Mouse (Mus musculus) neutrophil, adult 83 days (primary cell): ENCODE measurements around the gene Ugt1a7c. TPM values are rescaled to one million over a fixed set of nuclear protein-coding genes. Genes with fewer than 3 reads are reported as not detected.

Experiments
- total RNA-seq, 2 experiments: library from RNA; stranded (reverse); gene quantifications; one replicate each; pipeline ENCODE4 v1.2.4; 2023

Ugt1a7c gene
- 10 to 100 TPM; 86.4 to 92.8 TPM for total RNA-seq

GRCm38 (mm10) chr1:88094941-88095492, at the start of gene Ugt1a7c:
Gene Ugt1a7c, plus strand, starts transcription at chr1:88095062.

DNA sequence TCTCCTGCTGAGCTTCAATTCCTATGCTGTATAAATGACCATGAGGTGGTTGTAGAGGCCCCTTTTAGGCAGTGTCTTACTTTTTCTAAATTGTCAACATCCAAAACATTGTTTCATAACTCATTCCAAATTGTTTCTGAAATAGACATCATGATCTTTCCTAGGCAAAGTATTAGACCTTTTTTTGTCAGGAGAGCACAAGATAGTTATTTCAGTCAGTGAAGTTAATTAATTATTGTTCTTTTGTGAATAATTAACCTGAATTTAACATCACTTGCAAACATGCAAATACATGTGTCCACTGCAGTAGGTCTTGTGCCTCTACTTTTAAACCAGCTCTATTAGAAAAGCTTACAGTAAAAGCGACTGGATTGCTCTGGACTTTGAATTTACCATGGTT, 39.8 kb upstream of the Ugt1a7c start, which contains the start of gene Ugt1a10:
Gene Ugt1a10 (plus strand): TSS at position 301 of the 400 bp plus-strand sequence.

GRCm38 (mm10) chr1:88070495-88070894, 24.4 kb upstream of the Ugt1a7c start, which contains the start of gene Ugt1a9:
Gene Ugt1a9, plus strand, starts transcription at chr1:88070800.

GRCm38 (mm10) chr1:88087513-88087912, 7.3 kb upstream of the Ugt1a7c start, which contains the start of gene Ugt1a8:
Gene Ugt1a8, plus strand, starts transcription at chr1:88087813.

DNA sequence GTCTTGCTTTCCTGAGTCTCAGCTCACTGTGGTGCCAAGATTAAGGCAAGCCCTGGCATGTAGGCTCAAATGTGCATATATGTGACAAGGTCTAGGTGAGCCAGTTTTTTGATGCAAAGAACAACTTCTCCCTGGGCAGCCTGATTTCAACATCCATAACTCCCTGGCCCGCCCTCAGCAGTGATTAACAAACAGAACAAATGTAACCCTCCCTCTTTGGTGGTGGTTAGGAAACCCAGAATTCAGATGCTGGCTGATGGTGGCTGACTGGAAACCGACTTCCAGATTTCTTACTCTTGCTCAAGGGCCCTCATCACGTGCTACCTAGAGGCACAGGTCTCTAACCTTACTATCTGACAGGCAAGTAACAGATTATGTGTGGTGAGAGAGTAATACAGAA, 8.2 kb downstream of the Ugt1a7c start, which contains the start of gene Ugt1a6b:
Gene Ugt1a6b (plus strand): TSS at position 234 of the 400 bp plus-strand sequence.

DNA sequence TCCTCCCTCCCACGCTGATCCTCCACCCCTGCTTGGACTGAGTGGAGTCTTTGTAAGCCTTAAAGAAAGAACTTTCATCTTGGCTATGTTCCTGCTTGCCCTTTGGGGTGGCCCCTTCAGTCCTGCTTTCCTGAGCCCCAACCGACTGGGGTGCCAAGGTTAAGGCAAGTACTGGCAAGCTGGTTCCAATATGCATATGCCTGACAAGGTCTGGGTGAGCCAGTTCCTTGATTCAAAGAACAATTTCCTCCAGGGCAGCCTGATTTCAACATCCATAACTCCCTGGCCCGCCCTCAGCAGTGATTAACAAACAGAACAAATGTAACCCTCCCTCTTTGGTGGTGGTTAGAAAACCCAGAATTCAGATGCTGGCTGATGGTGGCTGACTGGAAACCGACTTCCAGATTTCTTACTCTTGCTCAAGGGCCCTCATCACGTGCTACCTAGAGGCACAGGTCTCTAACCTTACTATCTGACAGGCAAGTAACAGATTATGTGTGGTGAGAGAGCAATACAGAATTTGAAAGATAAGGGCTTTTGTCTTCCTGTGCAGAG, 39.7 kb downstream of the Ugt1a7c start, which contains the start of gene Ugt1a6a:
Gene Ugt1a6a (plus strand): TSS at position 353 of the 555 bp plus-strand sequence.

GRCm38 (mm10) chr1:88165711-88166110, 70.8 kb downstream of the Ugt1a7c start, which contains the start of gene Ugt1a5:
Gene Ugt1a5, plus strand, starts transcription at chr1:88166012.

GRCm38 (mm10) chr1:88200456-88200855, 105.6 kb downstream of the Ugt1a7c start, which contains the start of gene Ugt1a2:
Gene Ugt1a2, plus strand, starts transcription at chr1:88200601.

DNA sequence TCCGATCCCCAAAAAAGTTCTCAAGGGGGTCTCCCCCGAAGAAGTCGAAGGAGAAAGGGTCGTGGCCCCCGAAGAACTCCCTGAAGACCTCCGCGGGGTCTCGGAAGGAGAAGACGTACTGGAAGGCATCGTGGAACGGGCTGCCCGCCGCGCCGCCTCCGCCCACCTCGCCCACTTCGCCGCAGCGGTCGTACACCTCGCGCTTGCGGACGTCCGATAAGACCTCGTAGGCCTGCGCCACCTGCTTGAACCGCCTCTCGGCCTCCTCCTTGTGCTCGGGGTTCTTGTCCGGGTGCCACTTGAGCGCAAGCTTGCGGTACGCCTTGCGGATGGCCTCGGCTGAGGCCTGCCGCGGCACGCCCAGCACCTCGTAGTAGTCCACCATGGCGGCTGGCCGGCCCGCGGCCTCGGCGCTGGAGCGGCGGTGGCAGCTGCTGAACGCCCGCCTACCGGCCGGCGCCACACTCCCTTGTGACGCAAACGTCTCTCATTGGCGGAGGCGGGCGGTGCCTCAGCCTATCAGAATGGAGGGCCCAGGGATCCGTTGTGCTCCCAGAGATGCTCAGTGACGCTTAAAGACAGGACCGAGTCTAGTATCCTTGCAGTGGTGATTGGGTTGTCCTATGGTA, 110.5 kb downstream of the Ugt1a7c start, which contains the start of gene Dnajb3:
Gene Dnajb3 (minus strand): TSS at position 489 of the 629 bp plus-strand sequence.

GRCm38 (mm10) chr1:88211812-88212211, 117.0 kb downstream of the Ugt1a7c start, which contains the start of gene Ugt1a1:
Gene Ugt1a1, plus strand, starts transcription at chr1:88211959.

DNA sequence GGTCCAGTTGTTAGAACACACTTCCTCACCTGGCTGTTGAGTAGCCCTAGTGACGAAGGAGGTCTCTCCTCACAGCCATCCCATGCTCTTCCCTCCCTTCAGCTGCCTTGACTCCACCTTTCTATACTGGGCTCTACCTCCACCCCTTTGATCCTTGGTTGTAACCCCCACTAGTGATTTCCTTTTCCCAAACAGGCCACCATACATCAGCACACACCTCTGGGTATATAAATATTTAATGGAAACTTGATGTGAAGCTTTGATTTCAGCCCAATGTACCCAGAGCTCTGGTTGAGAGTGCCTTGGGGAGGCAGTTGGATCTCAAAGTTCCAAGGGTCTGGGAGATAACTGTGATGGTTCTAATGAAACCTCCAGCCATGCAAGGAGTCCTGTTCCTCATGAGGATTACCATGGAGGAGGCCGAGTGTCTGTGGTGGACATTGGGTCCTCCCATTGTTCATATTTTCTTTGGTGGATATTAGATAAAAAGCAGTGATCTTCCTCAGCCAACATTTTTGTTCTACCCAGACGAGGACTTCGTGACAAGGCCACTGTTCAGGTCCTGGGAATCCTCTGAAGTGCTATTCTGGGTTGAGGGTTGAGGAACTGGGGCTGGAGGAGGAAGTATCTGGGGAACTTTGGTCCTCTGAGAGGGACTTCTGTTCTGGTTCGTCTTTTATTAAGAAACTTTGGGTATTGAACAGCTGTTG, 132.0 kb downstream of the Ugt1a7c start, which contains the start of gene Mroh2a:
Gene Mroh2a (plus strand): TSS at position 317 of the 710 bp plus-strand sequence.

Other genes starting within 250 kb of the Ugt1a7c start
- gene Dgkd, start 241.8 kb upstream of the Ugt1a7c start, total RNA-seq, result 100 to 1,000 TPM; 137 to 143 TPM
- gene Usp40, start 86.5 kb upstream of the Ugt1a7c start, total RNA-seq, result 1 to 10 TPM; 4.4 to 7.3 TPM
- gene Ugt1a10, start 39.7 kb upstream of the Ugt1a7c start, total RNA-seq, result not detected
- gene Ugt1a9, start 24.3 kb upstream of the Ugt1a7c start, total RNA-seq, result not detected
- not detected for gene Ugt1a8, start 7.2 kb upstream of the Ugt1a7c start, total RNA-seq
- gene Ugt1a6b, start 8.2 kb downstream of the Ugt1a7c start, total RNA-seq, result 10 to 100 TPM; 37.8 to 50.4 TPM
- 10 to 100 TPM; 28.8 to 37.4 TPM for gene Ugt1a6a, start 39.7 kb downstream of the Ugt1a7c start, total RNA-seq
- gene Ugt1a5, start 71.0 kb downstream of the Ugt1a7c start, total RNA-seq, result 10 to 100 TPM; 15.6 to 28.6 TPM
- 1 to 10 TPM; 6.4 to 9.4 TPM for gene Ugt1a2, start 105.5 kb downstream of the Ugt1a7c start, total RNA-seq
- under 1 TPM; 0.40 to 0.88 TPM for gene Dnajb3, start 110.7 kb downstream of the Ugt1a7c start, total RNA-seq
- gene Ugt1a1, start 116.9 kb downstream of the Ugt1a7c start, total RNA-seq, result 1 to 10 TPM; 5.1 to 7.5 TPM
- 1 to 10 TPM in 1 of 2 experiments, under 1 TPM in 1; 0.26 to 1.8 TPM for gene Mroh2a, start 131.9 kb downstream of the Ugt1a7c start, total RNA-seq
- 100 to 1,000 TPM; 220 to 228 TPM for gene Hjurp, start 182.6 kb downstream of the Ugt1a7c start, total RNA-seq
- gene Trpm8, start 182.6 kb downstream of the Ugt1a7c start, total RNA-seq, result not detected